Mouse (Mus musculus) cortical plate, adult 2 months (tissue): Measurements from ENCODE around the gene Siglecf. TPM values are rescaled to one million over a fixed set of nuclear protein-coding genes. Genes with fewer than 3 reads are reported as not detected.
"Not testable (repeated sequence)": the region's sequence is repeated elsewhere in the genome, so short reads cannot be mapped to it uniquely, and the experiment has no call there.

ENCODE experiments used
- H3K27ac ChIP-seq: fragments of 200-500 bp; 2 replicates; pipeline ENCODE4 v1.5.1; 2012; ENCODE audit warnings: low read length, control low read depth, inconsistent platforms; ENCODE audit not compliant: insufficient read depth
- H3K4me1 ChIP-seq: fragments of 200-500 bp; 2 replicates; pipeline ENCODE4 v1.6.1; 2011; ENCODE audit warnings: low read length; ENCODE audit not compliant: control insufficient read depth, insufficient read depth
- H3K4me3 ChIP-seq: fragments of 200-500 bp; 2 replicates; pipeline ENCODE4 v1.5.1; 2011; ENCODE audit warnings: mild to moderate bottlenecking, low read length, control low read depth; ENCODE audit not compliant: insufficient read depth
- CTCF ChIP-seq: fragments of 200-500 bp; IDR thresholded peaks from 2 replicates; pipeline ENCODE4 v1.5.1; 2011; ENCODE audit warnings: mild to moderate bottlenecking, control low read depth, low read length; ENCODE audit not compliant: insufficient read depth; ENCODE audit errors: extremely low read depth
- POLR2A ChIP-seq: fragments of 200-500 bp; IDR thresholded peaks from 2 replicates; pipeline ENCODE4 v1.6.1; 2011; ENCODE audit warnings: mild to moderate bottlenecking, low read length, control low read depth; ENCODE audit not compliant: insufficient read depth; ENCODE audit errors: extremely low read depth
- polyA plus RNA-seq: library from polyadenylated mRNA; depleted of rRNA; stranded (reverse); fragments of >200 nt; gene quantifications from 2 replicates; pipeline ENCODE4 v1.2.3, GENCODE M21; 2012

The Siglecf gene
- polyA plus RNA-seq, 1 experiment, result 1.1 TPM

DNA sequence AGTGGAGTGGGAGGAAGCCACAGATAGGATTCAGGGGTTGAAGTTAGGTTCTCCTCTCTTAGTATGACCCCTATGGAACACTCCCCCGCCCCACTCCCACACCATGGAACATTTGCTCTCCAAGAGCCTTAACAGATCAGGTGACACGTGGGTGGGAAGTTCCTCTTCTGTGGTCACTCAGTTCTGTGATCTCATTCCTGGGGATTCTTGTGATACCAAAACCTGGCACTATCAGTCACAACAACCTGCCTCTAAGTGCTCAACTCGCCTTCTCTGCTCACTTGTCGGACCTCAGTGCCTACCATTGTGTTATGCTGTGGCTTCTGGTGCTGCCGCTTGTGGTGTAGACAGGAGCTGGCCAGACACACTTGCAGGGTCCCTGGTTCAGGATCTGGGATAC lies 8.0 kb upstream of the Siglecf start:
- Histone ChIP-seq H3K27ac (no peak overlapping the region), H3K4me3 (no peak overlapping the region), H3K4me1 (no peaks in the 10 kb centered on the region)
- no peak for TF ChIP-seq CTCF
- TF ChIP-seq POLR2A, result no peak

- no peak overlapping the region for H3K27ac ChIP-seq
- no peak for TF ChIP-seq POLR2A
- TF ChIP-seq CTCF, result no peak
- H3K4me1 ChIP-seq, result no peaks in the 10 kb centered on the region
- H3K4me3 ChIP-seq, result no peak overlapping the region
Measured at GRCm38 (mm10) chr7:43344020-43344419, 7.1 kb upstream of the Siglecf start.

GRCm38 (mm10) chr7:43344491-43344890 lies 6.7 kb upstream of the Siglecf start:
- H3K4me1 ChIP-seq, result no peaks in the 10 kb centered on the region
- no peak for TF ChIP-seq CTCF
- TF ChIP-seq POLR2A, result no peak
- no peak overlapping the region for H3K27ac ChIP-seq
- H3K4me3 ChIP-seq, result no peak overlapping the region

GRCm38 (mm10) chr7:43346148-43346547 lies 5.0 kb upstream of the Siglecf start:
- H3K4me3 ChIP-seq, result no peak overlapping the region
- H3K27ac ChIP-seq, result no peak overlapping the region
- no peaks in the 10 kb centered on the region for H3K4me1 ChIP-seq
- TF ChIP-seq CTCF (no peak), POLR2A (no peak)

DNA sequence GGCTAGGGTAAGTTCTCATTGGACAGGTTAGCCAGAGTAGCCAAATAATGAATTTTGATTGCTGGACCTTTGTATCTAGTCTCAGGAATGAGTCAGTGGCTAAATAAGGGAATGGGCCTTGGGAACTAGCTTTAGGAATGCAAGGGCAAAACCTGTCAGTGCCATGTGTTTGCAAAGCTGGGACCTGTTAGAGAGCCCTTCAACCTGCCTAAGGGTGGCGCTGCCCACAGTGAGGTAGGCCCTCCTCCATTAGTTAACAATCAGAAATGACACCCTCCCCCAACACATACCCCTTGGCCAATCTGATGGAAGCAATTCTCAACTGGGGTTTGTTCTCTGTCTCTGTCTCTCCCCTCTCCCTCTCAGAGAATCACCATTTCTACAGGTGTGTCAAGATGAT lies 4.6 kb upstream of the Siglecf start:
- Histone ChIP-seq H3K27ac (no peak overlapping the region), H3K4me1 (no peaks in the 10 kb centered on the region), H3K4me3 (no peak overlapping the region)
- TF ChIP-seq CTCF, result no peak
- no peak for TF ChIP-seq POLR2A

DNA sequence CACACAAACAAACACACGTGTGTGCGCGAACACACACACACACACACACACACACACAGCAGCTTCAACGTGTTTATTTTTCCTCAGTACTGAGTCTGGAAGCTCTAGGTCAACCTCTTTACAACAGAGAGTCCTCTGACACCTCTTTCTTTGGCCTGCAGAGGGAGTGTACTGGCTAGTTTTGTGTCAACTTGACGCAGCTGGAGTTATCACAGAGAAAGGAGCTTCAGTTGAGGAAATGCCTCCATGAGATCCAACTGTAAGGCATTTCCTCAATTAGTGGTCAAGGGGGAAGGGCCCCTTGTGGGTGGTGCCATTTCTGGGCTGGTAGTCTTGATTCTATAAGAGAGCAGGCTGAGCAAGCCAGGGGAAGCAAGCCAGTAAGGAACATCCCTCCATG lies 1.5 kb upstream of the Siglecf start:
- H3K4me1 ChIP-seq, H3K4me3 ChIP-seq, H3K27ac ChIP-seq: not testable (repeated sequence)

DNA sequence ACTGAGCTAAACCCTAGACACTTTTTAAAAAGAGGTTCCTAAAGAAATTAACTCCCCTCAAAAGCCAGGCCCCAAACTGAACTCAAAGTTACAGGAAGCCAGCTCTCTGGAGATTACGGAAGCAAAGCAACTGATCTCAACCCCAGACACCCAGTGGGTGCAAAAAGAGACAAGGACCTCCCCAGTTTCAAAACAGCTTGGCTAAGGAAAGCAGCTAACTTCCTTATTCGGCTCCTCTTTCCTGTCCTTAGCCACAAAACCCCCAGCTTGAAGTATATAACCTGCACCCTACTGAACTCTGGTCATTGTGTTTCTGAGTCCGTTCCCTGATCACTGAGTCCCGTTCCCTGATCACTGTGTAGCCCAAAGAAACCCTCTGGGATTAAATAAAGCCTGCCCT lies 2.0 kb downstream of the Siglecf start:
- Histone ChIP-seq H3K4me3 (no peak overlapping the region), H3K4me1 (no peaks in the 10 kb centered on the region), H3K27ac (no peak overlapping the region)
- TF ChIP-seq CTCF (no peak), POLR2A (no peak)

DNA sequence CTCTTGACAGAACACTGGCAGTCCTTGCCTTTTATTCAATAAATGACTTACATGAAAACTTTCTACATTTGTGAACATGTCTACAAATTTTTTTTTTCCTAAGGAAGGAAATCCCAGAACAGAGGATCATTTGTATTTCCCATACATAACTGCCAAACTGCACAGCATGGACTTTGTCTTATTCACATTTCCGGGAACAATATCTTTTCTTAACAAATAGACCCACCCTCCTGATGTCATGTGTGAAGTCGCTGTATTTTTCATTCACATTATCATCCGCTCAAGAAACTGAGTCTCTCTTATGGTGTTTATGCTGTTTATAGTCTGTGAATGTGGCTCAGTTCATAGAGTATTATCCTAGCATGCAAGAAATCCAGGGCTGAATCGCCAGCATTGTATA lies 2.6 kb downstream of the Siglecf start:
- TF ChIP-seq POLR2A, result no peak
- TF ChIP-seq CTCF, result no peak
- no peak overlapping the region for H3K27ac ChIP-seq

DNA sequence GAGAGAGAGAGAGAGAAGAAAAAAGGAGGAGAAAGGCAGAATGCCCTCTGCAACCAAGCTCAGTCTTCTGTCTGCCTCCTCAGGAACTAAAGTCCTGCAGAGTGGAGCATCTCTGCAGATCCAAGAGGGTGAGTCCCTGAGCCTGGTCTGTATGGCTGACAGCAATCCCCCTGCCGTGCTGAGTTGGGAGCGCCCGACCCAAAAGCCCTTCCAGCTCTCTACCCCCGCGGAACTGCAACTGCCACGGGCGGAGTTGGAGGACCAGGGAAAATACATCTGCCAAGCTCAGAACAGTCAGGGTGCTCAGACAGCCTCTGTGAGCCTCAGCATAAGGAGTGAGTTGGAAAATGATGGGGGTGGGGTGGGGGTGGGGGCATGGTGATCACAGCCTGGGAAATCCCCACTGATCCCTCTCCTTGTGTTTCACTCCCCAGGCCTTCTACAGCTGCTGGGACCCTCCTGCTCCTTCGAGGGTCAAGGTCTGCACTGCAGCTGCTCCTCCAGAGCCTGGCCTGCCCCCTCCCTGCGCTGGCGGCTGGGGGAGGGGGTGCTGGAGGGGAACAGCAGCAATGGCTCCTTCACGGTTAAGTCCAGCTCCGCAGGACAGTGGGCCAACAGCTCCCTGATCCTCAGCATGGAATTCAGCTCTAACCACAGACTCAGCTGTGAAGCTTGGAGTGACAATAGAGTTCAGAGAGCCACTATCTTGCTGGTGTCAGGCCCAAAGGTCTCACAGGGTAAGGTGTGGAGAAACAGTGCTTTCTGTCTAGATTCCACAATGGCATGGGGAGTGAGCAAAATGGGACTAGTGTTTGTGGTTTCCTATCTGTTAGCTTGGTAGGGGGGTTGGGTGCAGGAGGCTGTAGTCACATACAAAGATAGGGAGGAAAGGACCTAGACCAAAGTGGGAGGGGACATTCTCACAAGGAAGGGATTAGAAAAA lies 4.0 kb downstream of the Siglecf start:
- H3K4me3 ChIP-seq, result no peak overlapping the region
- TF ChIP-seq CTCF (no peak), POLR2A (no peak)
- H3K4me1 ChIP-seq, result no peaks in the 10 kb centered on the region
- H3K27ac ChIP-seq, result no peak overlapping the region

More for the DNA sequence above, 2.6 kb downstream of the Siglecf start:
- Histone ChIP-seq H3K4me3 (no peak overlapping the region), H3K4me1 (no peaks in the 10 kb centered on the region)

- no peaks in the 10 kb centered on the region for H3K4me1 ChIP-seq
- H3K27ac ChIP-seq, result no peak overlapping the region
- H3K4me3 ChIP-seq, result no peak overlapping the region
- TF ChIP-seq POLR2A (no peak), CTCF (no peak)
Measured at GRCm38 (mm10) chr7:43358556-43358955, 7.4 kb downstream of the Siglecf start.

GRCm38 (mm10) chr7:43361442-43361841 lies 10.3 kb downstream of the Siglecf start:
- no peak for TF ChIP-seq CTCF
- H3K4me3 ChIP-seq, result no peak overlapping the region
- H3K4me1 ChIP-seq, result no peaks in the 10 kb centered on the region
- H3K27ac ChIP-seq, result no peak overlapping the region
